Mouse (Mus musculus) ES-Bruce4 (cell line): ENCODE measurements at regions not wholly inside any gene's neighbourhood (a gene's known extent, or its start where the extent isn't known, plus 50 kb on each side); places are given as distances from the start of the nearest gene placed in this dataset.

Source experiments
- H3K27ac ChIP-seq: 2 replicates; pipeline ENCODE4 v1.5.1; 2012; ENCODE audit warnings: low read length, inconsistent platforms; ENCODE audit not compliant: insufficient read depth
- H3K27me3 ChIP-seq: 2 replicates; pipeline ENCODE4 v1.6.1; 2012; ENCODE audit warnings: mild to moderate bottlenecking, low read length, inconsistent platforms; ENCODE audit not compliant: control insufficient read depth, poor library complexity, insufficient read depth, severe bottlenecking
- H3K36me3 ChIP-seq: 2 replicates; pipeline ENCODE4 v1.6.1; 2012; ENCODE audit warnings: inconsistent platforms, mild to moderate bottlenecking, low read length, moderate library complexity; ENCODE audit not compliant: control insufficient read depth, poor library complexity, insufficient read depth, severe bottlenecking
- H3K4me1 ChIP-seq: one replicate; pipeline ENCODE4 v1.8.1; 2011; ENCODE audit warnings: low read length; ENCODE audit not compliant: control insufficient read depth, insufficient read depth
- H3K4me3 ChIP-seq: 2 replicates; pipeline ENCODE4 v1.5.1; 2011; ENCODE audit warnings: low read depth, mild to moderate bottlenecking, low read length
- H3K9ac ChIP-seq: 2 replicates; pipeline ENCODE4 v1.6.1; 2012; ENCODE audit warnings: low read depth, mild to moderate bottlenecking, inconsistent platforms; ENCODE audit not compliant: poor library complexity, severe bottlenecking
- H3K9me3 ChIP-seq: replicated peaks from 2 replicates; pipeline ENCODE4 v1.6.1; 2012; ENCODE audit warnings: mild to moderate bottlenecking, low read length, inconsistent platforms; ENCODE audit not compliant: control insufficient read depth, poor library complexity, insufficient read depth, severe bottlenecking
- CTCF ChIP-seq: IDR thresholded peaks from one replicate; pipeline ENCODE4 v1.8.1; 2011; ENCODE audit warnings: low read depth, low read length
- EP300 ChIP-seq: IDR thresholded peaks from 2 replicates; pipeline ENCODE4 v1.6.1; 2011; ENCODE audit warnings: low read depth, low read length; ENCODE audit not compliant: insufficient read depth
- POLR2A ChIP-seq: IDR thresholded peaks from one replicate; pipeline ENCODE4 v1.8.1; 2011; ENCODE audit warnings: low read length; ENCODE audit not compliant: insufficient read depth

DNA sequence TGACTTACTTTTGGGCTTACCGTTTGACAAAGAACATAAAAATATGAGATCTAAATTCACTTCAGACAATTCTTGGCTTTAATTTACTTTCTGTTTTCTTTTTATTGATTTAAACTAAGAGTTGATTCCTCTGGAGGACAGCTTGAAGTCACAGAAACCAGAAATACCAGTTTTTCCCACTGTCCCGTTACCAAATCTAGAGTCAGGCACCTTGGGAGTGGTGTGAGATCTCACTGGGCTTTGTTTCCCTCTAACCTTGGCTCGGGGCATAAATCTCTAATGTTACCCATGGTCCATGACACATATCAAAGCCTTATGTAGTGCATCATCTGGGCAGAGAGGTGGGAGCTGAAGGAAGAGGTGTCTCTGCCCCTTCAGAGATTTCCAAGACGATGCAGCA is 165.4 kb upstream of the Sesn3 start:
- Histone ChIP-seq H3K9ac (no peak overlapping the region), H3K9me3 (no peaks in the 10 kb centered on the region), H3K27me3 (no peaks in the 10 kb centered on the region), H3K4me1 (no peaks in the 10 kb centered on the region), H3K27ac (no peak overlapping the region), H3K36me3 (no peaks in the 10 kb centered on the region), H3K4me3 (no peak overlapping the region)
- TF ChIP-seq CTCF (no peak), POLR2A (no peak), EP300 (no peak)

DNA sequence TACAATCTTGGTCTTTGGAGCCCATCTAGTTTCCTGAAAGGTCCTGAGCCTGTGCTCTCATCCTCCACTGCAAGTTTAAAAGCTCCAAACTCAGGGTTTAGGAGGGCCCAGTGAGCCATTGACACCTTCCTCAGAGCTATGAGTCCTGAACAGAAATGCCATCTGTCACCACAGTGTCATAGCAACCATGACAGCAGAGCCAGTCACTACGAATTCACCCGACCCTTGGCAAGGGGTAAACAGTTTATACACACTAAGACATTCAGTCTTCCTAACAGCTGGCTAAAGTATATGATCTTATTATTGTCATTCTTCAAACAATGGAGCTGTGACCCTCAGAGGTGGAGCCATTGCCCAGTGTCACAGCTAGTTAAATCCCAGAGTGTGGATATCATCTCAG is 163.2 kb upstream of the Sesn3 start:
- no peak overlapping the region for H3K9ac ChIP-seq
- H3K4me3 ChIP-seq = no peak overlapping the region
- no peaks in the 10 kb centered on the region for H3K27me3 ChIP-seq
- TF ChIP-seq CTCF (no peak), EP300 (no peak), POLR2A (no peak)
- H3K4me1 ChIP-seq = no peaks in the 10 kb centered on the region
- H3K27ac ChIP-seq = no peak overlapping the region
- no peaks in the 10 kb centered on the region for H3K9me3 ChIP-seq
- H3K36me3 ChIP-seq = no peaks in the 10 kb centered on the region

- no peaks in the 10 kb centered on the region for H3K4me1 ChIP-seq
- no peaks in the 10 kb centered on the region for H3K9me3 ChIP-seq
- no peak overlapping the region for H3K4me3 ChIP-seq
- H3K27me3 ChIP-seq = no peaks in the 10 kb centered on the region
- no peak for TF ChIP-seq CTCF
- no peak for TF ChIP-seq POLR2A
- TF ChIP-seq EP300 = no peak
- H3K27ac ChIP-seq = no peak overlapping the region
- H3K36me3 ChIP-seq = no peaks in the 10 kb centered on the region
- no peak overlapping the region for H3K9ac ChIP-seq
Measured at GRCm38 (mm10) chr9:14115521-14115920, 159.3 kb upstream of the Sesn3 start.

- no peaks in the 10 kb centered on the region for H3K27me3 ChIP-seq
- no peak overlapping the region for H3K4me3 ChIP-seq
- no peaks in the 10 kb centered on the region for H3K4me1 ChIP-seq
- H3K27ac ChIP-seq = no peak overlapping the region
- TF ChIP-seq POLR2A = no peak
- TF ChIP-seq CTCF = no peak
- TF ChIP-seq EP300 = no peak
- no peaks in the 10 kb centered on the region for H3K9me3 ChIP-seq
- no peaks in the 10 kb centered on the region for H3K36me3 ChIP-seq
- H3K9ac ChIP-seq = no peak overlapping the region
Measured at GRCm38 (mm10) chr9:14116097-14116840, 158.6 kb upstream of the Sesn3 start.

- H3K4me3 ChIP-seq = no peak overlapping the region
- no peak overlapping the region for H3K9ac ChIP-seq
- no peaks in the 10 kb centered on the region for H3K9me3 ChIP-seq
- H3K36me3 ChIP-seq = no peaks in the 10 kb centered on the region
- TF ChIP-seq EP300 (no peak), POLR2A (no peak), CTCF (no peak)
- no peaks in the 10 kb centered on the region for H3K27me3 ChIP-seq
- H3K27ac ChIP-seq = no peak overlapping the region
- no peaks in the 10 kb centered on the region for H3K4me1 ChIP-seq
Measured at GRCm38 (mm10) chr9:14133372-14133771, 141.5 kb upstream of the Sesn3 start.

DNA sequence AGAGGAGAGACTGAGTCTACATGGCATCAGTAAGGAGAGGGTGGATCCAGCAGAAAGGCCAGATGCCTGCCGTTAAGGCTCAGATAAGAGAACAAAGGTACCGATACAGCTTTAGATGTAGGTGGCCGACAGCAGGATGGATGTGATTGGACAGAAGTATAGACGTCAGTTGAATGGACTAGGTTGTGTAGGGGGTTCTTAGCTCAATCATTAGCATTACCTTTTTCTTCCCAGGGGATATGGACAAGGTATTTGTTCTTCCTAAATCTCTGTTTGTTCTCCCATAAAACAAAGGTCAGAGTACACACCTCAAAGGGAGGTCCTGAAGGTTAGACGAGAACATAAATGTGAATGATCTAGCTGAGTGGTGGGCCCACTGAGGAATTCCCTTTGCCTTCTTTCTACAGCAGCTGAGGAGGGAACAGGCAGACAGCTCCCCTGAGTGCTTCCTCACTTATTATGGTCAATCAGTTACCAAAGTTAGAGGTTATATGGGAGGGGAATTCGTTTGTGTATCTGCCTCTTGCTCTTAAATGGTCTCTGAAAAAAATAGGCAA is 139.9 kb upstream of the Sesn3 start:
- Histone ChIP-seq H3K27ac (no peak overlapping the region), H3K4me1 (no peaks in the 10 kb centered on the region), H3K4me3 (no peak overlapping the region), H3K36me3 (no peaks in the 10 kb centered on the region), H3K9me3 (no peaks in the 10 kb centered on the region), H3K9ac (no peak overlapping the region), H3K27me3 (no peaks in the 10 kb centered on the region)
- TF ChIP-seq CTCF (no peak), EP300 (no peak), POLR2A (no peak)
